Comparison of ENCODE assay signal across 8 mouse cellular contexts in genomic region chr6:30174461-30175224, GRCm38 (mm10).
DNase-seq lines count a peak whose midpoint lies in the region; ATAC-seq and TF ChIP-seq lines count a peak whose summit lies in the region.

No protein-coding gene starts in this region.

- H3K4me3 ChIP-seq in kidney, postnatal 0 days (replicated peaks; ENCODE audit: low read depth, low read length): peak overlapping the region; percentile 40
- H3K4me3 ChIP-seq in bone marrow macrophage, adult 2 months (ENCODE audit: insufficient read depth, low read length): peak overlapping the region; percentile 21
- peak overlapping the region; percentile 12; the same call in 1 of the 2 replicates for H3K4me3 ChIP-seq in hindbrain, embryonic 15.5 days
- H3K4me3 ChIP-seq in midbrain, embryonic 16.5 days (ENCODE audit: low read depth, low read length): no peak overlapping the region

- no peak for DNase-seq in kidney, postnatal 0 days (ENCODE audit: low spot score)
- no peak for DNase-seq in kidney, adult 11 months
- no peak for DNase-seq in T-cell, adult 2 months (ENCODE audit: low spot score)
- no peak for DNase-seq in gastrocnemius, postnatal 14 days
- DNase-seq in layer of hippocampus, adult 9-10 months (ENCODE audit: low spot score): no peak

- peak overlapping the region; percentile 18; the same call in 1 of the 2 replicates for H3K9ac ChIP-seq in kidney, postnatal 0 days (ENCODE audit: low read depth, low read length)
- no peak overlapping the region for H3K9ac ChIP-seq in hindbrain, embryonic 15.5 days
- no peak overlapping the region for H3K9ac ChIP-seq in midbrain, embryonic 16.5 days (ENCODE audit: low read depth, low read length)

- H3K9me3 ChIP-seq in kidney, postnatal 0 days (replicated peaks; ENCODE audit: low read length): no peaks in the 10 kb centered on the region
- no peaks in the 10 kb centered on the region for H3K9me3 ChIP-seq in hindbrain, embryonic 15.5 days
- no peaks in the 10 kb centered on the region for H3K9me3 ChIP-seq in midbrain, embryonic 16.5 days (replicated peaks; ENCODE audit: control insufficient read depth, low read length, poor library complexity, severe bottlenecking)

- TF ChIP-seq CTCF in kidney, postnatal 0 days (IDR thresholded peaks at IDR 0.05; ENCODE audit: low read depth): no peak
- TF ChIP-seq CTCF in bone marrow macrophage, adult 2 months (IDR thresholded peaks at IDR 0.05; ENCODE audit: low read depth, low read length): no peak

- TF ChIP-seq POLR2A in bone marrow macrophage, adult 2 months (IDR thresholded peaks at IDR 0.05; ENCODE audit: borderline replicate concordance, low read depth, low read length): no peak

- peaks cover 32% of the 10 kb centered on the region; the same call in 1 of the 2 replicates for H3K4me1 ChIP-seq in kidney, postnatal 0 days (replicated peaks; ENCODE audit: insufficient read depth, low read length)
- 0 out of 2 replicates have a peak, but pooled peaks cover 8% of the 10 kb centered on the region for H3K4me1 ChIP-seq in bone marrow macrophage, adult 2 months (ENCODE audit: control insufficient read depth, insufficient read depth, low read length)
- peaks cover 49% of the 10 kb centered on the region for H3K4me1 ChIP-seq in hindbrain, embryonic 15.5 days (replicated peaks)
- H3K4me1 ChIP-seq in midbrain, embryonic 16.5 days (ENCODE audit: control insufficient read depth, insufficient read depth, low read length): peaks cover 18% of the 10 kb centered on the region

- no peaks in the 10 kb centered on the region for H3K36me3 ChIP-seq in kidney, postnatal 0 days (ENCODE audit: insufficient read depth, low read length)
- no peaks in the 10 kb centered on the region for H3K36me3 ChIP-seq in hindbrain, embryonic 15.5 days
- H3K36me3 ChIP-seq in midbrain, embryonic 16.5 days (ENCODE audit: control insufficient read depth, insufficient read depth, low read length): no peaks in the 10 kb centered on the region

- peaks cover 86% of the 10 kb centered on the region for H3K27me3 ChIP-seq in kidney, postnatal 0 days (ENCODE audit: insufficient read depth, low read length)
- H3K27me3 ChIP-seq in hindbrain, embryonic 15.5 days: peaks cover 90% of the 10 kb centered on the region
- peaks cover 64% of the 10 kb centered on the region for H3K27me3 ChIP-seq in midbrain, embryonic 16.5 days (ENCODE audit: control insufficient read depth, insufficient read depth, low read depth, low read length)

- H3K27ac ChIP-seq in kidney, postnatal 0 days: no peak overlapping the region
- no peak overlapping the region for H3K27ac ChIP-seq in bone marrow macrophage, adult 2 months (ENCODE audit: insufficient read depth, low read depth, low read length)
- H3K27ac ChIP-seq in hindbrain, embryonic 15.5 days (replicated peaks): no peak overlapping the region
- H3K27ac ChIP-seq in midbrain, embryonic 16.5 days (ENCODE audit: low read length): no peak overlapping the region

- peak; percentile 16; the same call in 1 of the 2 replicates for ATAC-seq in kidney, postnatal 0 days (replicated peaks; ENCODE audit: low FRiP score, low read depth)
- ATAC-seq in hindbrain, embryonic 15.5 days (ENCODE audit: low FRiP score, low read depth): no peak
- ATAC-seq in midbrain, embryonic 16.5 days: no peak

- under 1% methylated on average over 26 of the region's 33 CpGs for WGBS in kidney, postnatal 0 days
- 2% methylated on average over 33 of the region's 33 CpGs for WGBS in hindbrain, embryonic 15.5 days
- WGBS in midbrain, embryonic 16.5 days: under 1% methylated on average over 27 of the region's 33 CpGs

- intact Hi-C loops in gastrocnemius, postnatal 14 days (cut with DNase I; ENCODE audit: low total_unique reads): no loop called here

- peak overlapping the region; percentile 71 for H3K4me2 ChIP-seq in kidney, postnatal 0 days (ENCODE audit: low read length)
- H3K4me2 ChIP-seq in hindbrain, embryonic 15.5 days: peak overlapping the region; percentile 34
- peak overlapping the region; percentile 26; the same call in 1 of the 2 replicates for H3K4me2 ChIP-seq in midbrain, embryonic 16.5 days (ENCODE audit: low read length)
